Mouse (Mus musculus) kidney, adult 2 months (tissue): ENCODE data around the gene Jpt1.

Experiments used
- CTCF ChIP-seq: fragments of 200-500 bp; conservative IDR thresholded peaks from 2 replicates; pipeline ENCODE4 v1.5.1; 2011; ENCODE audit warnings: low read depth, mild to moderate bottlenecking, control low read depth, low read length, moderate library complexity, mixed read lengths; ENCODE audit not compliant: insufficient read depth, insufficient read length
- POLR2A ChIP-seq: fragments of 200-500 bp; IDR thresholded peaks from one replicate; pipeline ENCODE4 v1.6.1; 2011; ENCODE audit warnings: low read depth, low read length, control low read depth

GRCm38 (mm10) chr11:115485155-115485554 is 29.0 kb downstream of the Jpt1 start:
- TF ChIP-seq POLR2A (no peak), CTCF (no peak)
